Mouse (Mus musculus) small intestine, adult 2 months (tissue): ENCODE results near the gene Entpd2.

Source experiments
- CTCF ChIP-seq: fragments of 200-500 bp; IDR thresholded peaks from 2 replicates; pipeline ENCODE4 v1.5.1; 2012; ENCODE audit warnings: low read depth, mild to moderate bottlenecking, control low read depth, inconsistent platforms, low read length, moderate library complexity, mixed read lengths; ENCODE audit not compliant: insufficient replicate concordance, insufficient read length; ENCODE audit errors: extremely low read depth
- POLR2A ChIP-seq: fragments of 200-500 bp; IDR thresholded peaks from 2 replicates; pipeline ENCODE4 v1.6.1; 2012; ENCODE audit warnings: low read depth, mild to moderate bottlenecking, control low read depth, inconsistent platforms, low read length, moderate library complexity

- TF ChIP-seq CTCF = no peak
- no peak for TF ChIP-seq POLR2A
Measured at GRCm38 (mm10) chr2:25349499-25349898, 46.2 kb upstream of the Entpd2 start.
